Mouse (Mus musculus): ENCODE data around the gene Phb2. TPM values are rescaled to one million over a fixed set of nuclear protein-coding genes. Genes with fewer than 3 reads are reported as not detected.

Gene Phb2
- polyA plus RNA-seq, 1 experiment from 2014 or later: 377 TPM

- DNase-seq (no peak), ATAC-seq (ENCODE audit: insufficient read depth) (no peak)
- H3K36me3 ChIP-seq (ENCODE audit: insufficient read depth): peaks cover 50% of the 10 kb centered on the region
- no peak overlapping the region for H3K4me3 ChIP-seq (ENCODE audit: low read depth, low read length)
- 82% methylated on average over 8 of the region's 8 CpGs for WGBS
- H3K9ac ChIP-seq: no peak overlapping the region
- TF ChIP-seq CTCF (IDR thresholded peaks at IDR 0.05; ENCODE audit: low read depth): no peak
- H3K9me3 ChIP-seq (ENCODE audit: low read depth, low read length): no peaks in the 10 kb centered on the region
- no peak overlapping the region for H3K27ac ChIP-seq (ENCODE audit: low read depth)
- H3K27me3 ChIP-seq (ENCODE audit: insufficient read depth, low read length): no peaks in the 10 kb centered on the region
- peaks cover 19% of the 10 kb centered on the region; the same call in 1 of the 2 replicates for H3K4me1 ChIP-seq (ENCODE audit: insufficient read depth)
- H3K4me2 ChIP-seq: no peak overlapping the region
These were observed 38.3 kb downstream of the Phb2 start for GRCm38 (mm10) chr6:124750405-124750804.

DNA sequence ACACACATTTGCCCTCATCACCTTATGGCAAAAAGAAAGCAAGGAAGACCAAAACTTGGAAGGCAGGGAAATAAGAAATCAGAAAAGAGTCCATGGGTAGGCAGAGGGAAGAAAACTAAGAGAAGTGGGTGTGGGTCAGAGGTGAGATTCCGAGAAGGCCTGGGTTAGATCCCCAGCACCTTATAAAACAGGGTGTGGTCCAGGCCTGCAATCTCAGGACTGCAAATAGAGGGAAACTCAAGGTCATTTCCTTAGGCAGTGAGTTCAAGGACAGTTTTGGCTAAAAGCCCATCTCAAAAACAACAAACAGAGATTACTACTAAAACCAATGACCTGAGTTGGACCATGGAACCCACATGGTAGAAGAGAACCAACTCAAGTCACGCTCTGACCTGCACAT lies 41.7 kb downstream of the Phb2 start:
- H3K4me2 ChIP-seq: peak overlapping the region; percentile 5; the same call in 1 of the 2 replicates
- WGBS: 84% methylated on average over 2 of the region's 2 CpGs
- DNase-seq (no peak), ATAC-seq (ENCODE audit: insufficient read depth) (no peak)
- no peaks in the 10 kb centered on the region for H3K27me3 ChIP-seq (ENCODE audit: insufficient read depth, low read length)
- TF ChIP-seq CTCF (IDR thresholded peaks at IDR 0.05; ENCODE audit: low read depth): no peak
- no peak overlapping the region for H3K4me3 ChIP-seq (ENCODE audit: low read depth, low read length)
- H3K9ac ChIP-seq: no peak overlapping the region
- peaks cover 19% of the 10 kb centered on the region for H3K4me1 ChIP-seq (ENCODE audit: insufficient read depth)
- H3K27ac ChIP-seq (ENCODE audit: low read depth): no peak overlapping the region
- H3K9me3 ChIP-seq (ENCODE audit: low read depth, low read length): no peaks in the 10 kb centered on the region
- peaks cover 21% of the 10 kb centered on the region for H3K36me3 ChIP-seq (ENCODE audit: insufficient read depth)

- Histone ChIP-seq H3K9me3 (ENCODE audit: low read depth, low read length) (no peaks in the 10 kb centered on the region), H3K4me3 (ENCODE audit: low read depth, low read length) (peak overlapping the region; percentile 78), H3K36me3 (ENCODE audit: insufficient read depth) (peaks cover 9% of the 10 kb centered on the region; the same call in 1 of the 2 replicates), H3K27me3 (ENCODE audit: insufficient read depth, low read length) (no peaks in the 10 kb centered on the region), H3K9ac (peak overlapping the region; percentile 90), H3K4me1 (ENCODE audit: insufficient read depth) (peaks cover 22% of the 10 kb centered on the region), H3K27ac (ENCODE audit: low read depth) (peak overlapping the region; percentile 97), H3K4me2 (peak overlapping the region; percentile 78)
- peak; percentile 24 for DNase-seq
- no peak for TF ChIP-seq CTCF (IDR thresholded peaks at IDR 0.05; ENCODE audit: low read depth)
- ATAC-seq (ENCODE audit: insufficient read depth): no peak
- WGBS: 4% methylated on average over 3 of the region's 3 CpGs
These were observed 43.2 kb downstream of the Phb2 start for GRCm38 (mm10) chr6:124755306-124755705.

DNA sequence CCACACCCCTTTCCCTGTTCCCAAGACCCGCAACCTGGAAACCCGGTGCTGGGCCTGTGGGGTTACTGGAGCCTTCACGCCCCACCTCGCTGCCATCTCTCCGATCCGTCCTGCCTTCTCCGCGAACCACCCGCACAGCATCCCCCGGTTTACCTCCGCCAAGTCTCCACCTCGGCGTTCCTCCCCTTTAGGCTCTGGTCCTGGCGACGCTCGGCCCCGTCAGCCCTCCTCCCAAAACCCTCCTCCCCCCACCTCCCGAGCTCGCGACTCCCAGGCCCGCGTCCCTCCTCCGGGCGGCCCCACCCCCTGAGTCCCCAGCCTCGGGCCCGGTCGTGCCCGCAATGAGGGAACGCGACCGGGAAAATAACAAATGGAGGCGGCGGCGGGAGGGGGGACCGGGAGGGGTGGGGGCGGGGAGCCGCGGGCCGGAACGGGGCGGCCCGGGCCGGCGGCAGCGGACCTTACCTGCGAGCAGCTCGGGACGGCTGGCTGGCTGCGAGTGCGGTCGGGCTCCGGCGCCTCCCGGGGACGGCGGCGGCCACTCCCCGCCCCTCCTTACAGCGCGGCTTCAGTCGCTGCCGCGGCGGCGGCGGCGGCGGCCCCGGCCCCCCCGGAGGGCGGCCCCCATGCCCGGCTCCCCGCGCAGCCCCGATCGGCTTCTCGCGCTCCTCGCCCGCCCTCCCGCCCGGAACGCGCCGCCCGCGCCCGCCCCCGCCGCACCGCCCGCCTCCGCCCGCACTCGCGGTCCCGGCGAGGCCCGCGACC lies 43.9 kb downstream of the Phb2 start, which contains the start of the genes Gm45234 and Atn1:
Gene Gm45234 (minus strand): TSS at position 191 of the 765 bp plus-strand sequence.
Gene Atn1 (minus strand): TSS at position 694 of the 765 bp plus-strand sequence.
- Histone ChIP-seq H3K4me3 (ENCODE audit: low read depth, low read length) (peak within 1 kb of the TSS; percentile 78), H3K27me3 (ENCODE audit: insufficient read depth, low read length) (no peaks in the 10 kb centered on the region), H3K9ac (peak within 1 kb of the TSS; percentile 90), H3K9me3 (ENCODE audit: low read depth, low read length) (no peaks in the 10 kb centered on the region), H3K27ac (ENCODE audit: low read depth) (peak within 1 kb of the TSS; percentile 97), H3K4me1 (ENCODE audit: insufficient read depth) (peaks cover 22% of the 10 kb centered on the region), H3K36me3 (ENCODE audit: insufficient read depth) (peaks cover 9% of the 10 kb centered on the region; the same call in 1 of the 2 replicates), H3K4me2 (peak within 1 kb of the TSS; percentile 78)
- DNase-seq (peak; percentile 81), ATAC-seq (ENCODE audit: insufficient read depth) (peak; percentile 68)
- no peak for TF ChIP-seq CTCF (IDR thresholded peaks at IDR 0.05; ENCODE audit: low read depth)
- WGBS: under 1% methylated on average over 78 of the region's 100 CpGs

DNA sequence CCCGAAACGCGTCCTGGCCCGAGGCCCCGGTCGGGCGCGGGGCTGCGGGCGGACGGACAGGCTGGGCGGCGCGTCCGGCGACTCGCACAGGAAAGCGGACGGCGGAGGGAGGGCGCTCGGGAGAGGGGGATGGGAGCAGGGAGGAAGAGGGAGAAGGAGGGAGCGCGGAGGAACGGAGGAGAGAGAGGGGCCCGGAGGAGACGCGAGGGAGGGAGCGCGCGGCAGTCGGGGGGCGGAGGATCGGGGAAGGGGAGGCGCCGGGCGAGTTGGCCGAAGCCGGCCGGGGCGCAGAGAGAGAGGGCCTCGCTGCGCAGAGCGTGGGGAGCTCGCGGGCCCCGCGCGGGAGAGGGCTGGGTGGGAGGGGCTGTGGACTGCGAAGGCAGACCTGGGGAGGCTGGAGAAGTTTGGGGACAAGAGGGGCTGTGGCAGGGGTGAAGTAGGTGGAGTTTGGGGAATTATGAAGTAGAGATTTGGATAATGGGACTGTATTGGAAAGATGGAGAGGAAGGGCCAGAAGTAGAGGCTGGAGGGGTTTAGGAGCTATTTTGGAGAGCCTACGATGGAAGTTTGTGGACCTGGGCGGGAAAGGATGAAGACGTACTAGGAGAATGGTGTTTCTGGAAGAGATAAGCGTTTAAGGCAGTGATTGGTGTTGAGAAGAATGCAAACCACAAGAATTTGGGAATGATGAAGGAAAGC lies 44.7 kb downstream of the Phb2 start:
- Histone ChIP-seq H3K4me3 (ENCODE audit: low read depth, low read length) (peak overlapping the region; percentile 78), H3K4me1 (ENCODE audit: insufficient read depth) (peaks cover 22% of the 10 kb centered on the region), H3K9me3 (ENCODE audit: low read depth, low read length) (no peaks in the 10 kb centered on the region), H3K9ac (peak overlapping the region; percentile 90), H3K4me2 (peak overlapping the region; percentile 78), H3K27ac (ENCODE audit: low read depth) (peak overlapping the region; percentile 97), H3K27me3 (ENCODE audit: insufficient read depth, low read length) (no peaks in the 10 kb centered on the region), H3K36me3 (ENCODE audit: insufficient read depth) (peaks cover 9% of the 10 kb centered on the region; the same call in 1 of the 2 replicates)
- DNase-seq (peak; percentile 91), ATAC-seq (ENCODE audit: insufficient read depth) (peak; percentile 75)
- WGBS: under 1% methylated on average over 51 of the region's 54 CpGs
- TF ChIP-seq CTCF (IDR thresholded peaks at IDR 0.05; ENCODE audit: low read depth): no peak

- WGBS: 5% methylated on average over 5 of the region's 5 CpGs
- ATAC-seq (ENCODE audit: insufficient read depth) (no peak), DNase-seq (peak; percentile 25)
- Histone ChIP-seq H3K4me1 (ENCODE audit: insufficient read depth) (peaks cover 22% of the 10 kb centered on the region), H3K4me2 (peak overlapping the region; percentile 78), H3K9ac (peak overlapping the region; percentile 90), H3K9me3 (ENCODE audit: low read depth, low read length) (no peaks in the 10 kb centered on the region), H3K4me3 (ENCODE audit: low read depth, low read length) (peak overlapping the region; percentile 78), H3K27ac (ENCODE audit: low read depth) (peak overlapping the region; percentile 97), H3K27me3 (ENCODE audit: insufficient read depth, low read length) (no peaks in the 10 kb centered on the region), H3K36me3 (ENCODE audit: insufficient read depth) (peaks cover 6% of the 10 kb centered on the region; the same call in 1 of the 2 replicates)
- no peak for TF ChIP-seq CTCF (IDR thresholded peaks at IDR 0.05; ENCODE audit: low read depth)
These were observed 45.3 kb downstream of the Phb2 start for GRCm38 (mm10) chr6:124757351-124757880.

Measured in lung, embryonic 14.5 days (tissue).